Mouse (Mus musculus) heart, postnatal 0 days (tissue): ENCODE data around the gene Gab1. TPM values are rescaled to one million over a fixed set of nuclear protein-coding genes. Genes with fewer than 3 reads are reported as not detected.

Experiments
- ATAC-seq: fragments of 200-750 bp; cut with Nextera tagmentation; 2 replicates; pipeline ENCODE4 v1.8.0; 2017; ENCODE audit warnings: low read depth, moderate number of reproducible peaks, moderate library complexity; ENCODE audit not compliant: insufficient read depth
- DNase-seq: peaks from one replicate; pipeline ENCODE4 v3.0.0-alpha.2; 2016; ENCODE audit warnings: low spot score
- H3K27ac ChIP-seq: fragments of 300-500 bp; sonication (generic); 2 replicates; pipeline ENCODE4 v1.5.1; 2014; ENCODE audit warnings: low read depth, mild to moderate bottlenecking
- H3K27me3 ChIP-seq: fragments of 300-500 bp; sonication (generic); 2 replicates; pipeline ENCODE4 v1.6.1; 2014; ENCODE audit warnings: low read length, mixed read lengths; ENCODE audit not compliant: control insufficient read depth, insufficient read depth
- H3K36me3 ChIP-seq: fragments of 300-500 bp; sonication (generic); replicated peaks from 2 replicates; pipeline ENCODE4 v1.6.1; 2014; ENCODE audit warnings: low read length, mixed read lengths; ENCODE audit not compliant: control insufficient read depth, insufficient read depth
- H3K4me1 ChIP-seq: fragments of 300-500 bp; sonication (generic); 2 replicates; pipeline ENCODE4 v1.6.1; 2014; ENCODE audit warnings: antibody characterized with exemption; ENCODE audit not compliant: control insufficient read depth, insufficient read depth
- H3K4me2 ChIP-seq: fragments of 300-500 bp; sonication (generic); 2 replicates; pipeline ENCODE4 v1.6.1; 2014; ENCODE audit warnings: low read depth, mild to moderate bottlenecking, low read length, moderate library complexity
- H3K4me3 ChIP-seq: fragments of 300-500 bp; sonication (generic); 2 replicates; pipeline ENCODE4 v1.5.1; 2014; ENCODE audit warnings: low read depth, low read length
- H3K9ac ChIP-seq: fragments of 300-500 bp; sonication (generic); replicated peaks from 2 replicates; pipeline ENCODE4 v1.6.1; 2014; ENCODE audit warnings: low read depth, low read length, mixed read lengths
- H3K9me3 ChIP-seq: fragments of 300-500 bp; sonication (generic); replicated peaks from 2 replicates; pipeline ENCODE4 v1.6.1; 2016; ENCODE audit warnings: low read length; ENCODE audit not compliant: control insufficient read depth
- CTCF ChIP-seq: IDR thresholded peaks from 2 replicates; pipeline ENCODE4 v1.5.1; 2016; ENCODE audit warnings: antibody characterized with exemption, control low read depth, low read depth
- EP300 ChIP-seq: IDR thresholded peaks from 2 replicates; pipeline ENCODE4 v1.6.1; 2016; ENCODE audit warnings: antibody characterized with exemption, low read depth
- WGBS: fragments of 180-500 bp; shearing (Covaris S2); extraction: QIAGEN DNeasy Blood & Tissue Kit; methylation state at CpG from one replicate; pipeline ENCODE4 v1.1.7; 2014; 5-methylcytosine and 5-hydroxymethylcytosine counted together
- polyA plus RNA-seq: library from polyadenylated mRNA; unstranded; fragments of >200 nt; fragmentation: Nextera tagmentation; extraction: Ambion mirVana; gene quantifications from 2 replicates; pipeline ENCODE4 v1.2.1, GENCODE M21; 2015
- total RNA-seq: library from RNA; depleted of rRNA; stranded (reverse); fragments of >200 nt; gene quantifications from 2 replicates; pipeline ENCODE4 v1.2.3, GENCODE M21; 2014; ENCODE audit warnings: low replicate concordance

Gene Gab1
- total and polyA plus RNA-seq, 2 experiments from 2014 or later = 18.8 to 54.0 TPM

- Histone ChIP-seq H3K9me3 (no peaks in the 10 kb centered on the region), H3K4me1 (peaks cover 65% of the 10 kb centered on the region), H3K4me3 (no peak overlapping the region), H3K27ac (no peak overlapping the region), H3K27me3 (no peaks in the 10 kb centered on the region), H3K36me3 (no peaks in the 10 kb centered on the region), H3K9ac (no peak overlapping the region), H3K4me2 (no peak overlapping the region)
- no peak for TF ChIP-seq CTCF
- no peak for TF ChIP-seq EP300
- ATAC-seq = no peak
- DNase-seq = no peak
- WGBS = 62% methylated on average over 4 of the region's 4 CpGs
These were observed 30.3 kb downstream of the Gab1 start for GRCm38 (mm10) chr8:80850013-80850412.

DNA sequence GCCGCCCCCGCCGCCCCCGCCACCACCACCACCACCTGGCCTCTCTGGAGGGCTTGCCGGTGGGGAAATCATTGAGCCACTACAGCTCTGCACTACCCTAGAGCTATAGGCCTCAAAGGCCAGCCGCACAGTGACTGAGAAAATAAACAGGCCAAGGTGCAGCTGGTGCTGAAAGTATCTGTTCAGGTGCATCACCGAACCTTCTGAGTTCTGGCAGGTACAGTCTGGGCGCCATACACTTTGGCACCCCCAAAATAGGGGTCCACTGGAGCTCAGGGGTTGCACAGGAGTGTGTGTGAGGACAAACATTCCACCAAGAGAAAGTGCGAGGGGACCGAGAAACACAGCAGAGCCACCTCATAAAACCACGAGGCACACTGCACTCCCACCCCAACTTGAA, 31.7 kb downstream of the Gab1 start:
- DNase-seq = no peak
- peaks cover 73% of the 10 kb centered on the region for H3K4me1 ChIP-seq
- peak overlapping the region; percentile 41; the same call in 1 of the 2 replicates for H3K4me2 ChIP-seq
- H3K36me3 ChIP-seq = no peaks in the 10 kb centered on the region
- no peak for ATAC-seq
- 68% methylated on average over 11 of the region's 11 CpGs for whole genome bisulfite sequencing
- H3K9ac ChIP-seq = peak overlapping the region; percentile 27
- TF ChIP-seq EP300 (no peak), CTCF (no peak)
- H3K4me3 ChIP-seq = no peak overlapping the region
- no peaks in the 10 kb centered on the region for H3K27me3 ChIP-seq
- H3K9me3 ChIP-seq = no peaks in the 10 kb centered on the region
- H3K27ac ChIP-seq = peak overlapping the region; percentile 88

- WGBS = 10% methylated on average over 9 of the region's 9 CpGs
- peak; percentile 49 for ATAC-seq
- peak overlapping the region; percentile 27 for H3K9ac ChIP-seq
- H3K36me3 ChIP-seq = no peaks in the 10 kb centered on the region
- H3K9me3 ChIP-seq = no peaks in the 10 kb centered on the region
- H3K4me3 ChIP-seq = 0 out of 2 replicates have a peak overlapping the region, but pooled peaks have one; percentile 2
- peak overlapping the region; percentile 41 for H3K4me2 ChIP-seq
- TF ChIP-seq CTCF = no peak
- no peak for TF ChIP-seq EP300
- DNase-seq = peak; percentile 80
- peaks cover 71% of the 10 kb centered on the region for H3K4me1 ChIP-seq
- no peaks in the 10 kb centered on the region for H3K27me3 ChIP-seq
- peak overlapping the region; percentile 88 for H3K27ac ChIP-seq
These were observed 32.4 kb downstream of the Gab1 start for GRCm38 (mm10) chr8:80847912-80848311.

DNA sequence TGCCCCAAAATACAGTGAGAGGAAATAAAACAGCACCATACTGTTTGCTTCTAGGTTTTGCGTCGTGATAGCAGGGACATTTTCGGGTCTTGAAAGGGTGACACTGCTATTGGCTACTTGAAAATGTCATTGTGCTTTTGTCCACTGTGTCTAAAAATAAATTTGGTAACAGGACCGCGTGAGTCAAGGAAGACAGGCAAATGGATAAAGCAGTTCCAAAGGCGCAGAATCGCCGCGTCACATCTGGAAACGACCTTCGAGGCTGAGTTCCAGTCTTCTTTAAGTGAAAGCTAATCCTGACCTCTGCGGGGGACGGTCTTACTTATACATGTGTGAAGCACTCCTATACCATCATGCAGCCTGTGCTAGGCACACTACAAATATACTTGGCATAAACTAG, 35.0 kb downstream of the Gab1 start:
- no peaks in the 10 kb centered on the region for H3K36me3 ChIP-seq
- peaks cover 71% of the 10 kb centered on the region for H3K4me1 ChIP-seq
- DNase-seq = peak; percentile 83
- no peak overlapping the region for H3K9ac ChIP-seq
- ATAC-seq = peak; percentile 36; the same call in 1 of the 2 replicates
- H3K27me3 ChIP-seq = no peaks in the 10 kb centered on the region
- peak overlapping the region; percentile 88 for H3K27ac ChIP-seq
- H3K4me3 ChIP-seq = no peak overlapping the region
- TF ChIP-seq EP300 (0 out of 2 replicates have a peak, but pooled peaks have one; percentile 51), CTCF (no peak)
- peak overlapping the region; percentile 20; the same call in 1 of the 2 replicates for H3K4me2 ChIP-seq
- no peaks in the 10 kb centered on the region for H3K9me3 ChIP-seq
- 31% methylated on average over 13 of the region's 13 CpGs for WGBS

DNA sequence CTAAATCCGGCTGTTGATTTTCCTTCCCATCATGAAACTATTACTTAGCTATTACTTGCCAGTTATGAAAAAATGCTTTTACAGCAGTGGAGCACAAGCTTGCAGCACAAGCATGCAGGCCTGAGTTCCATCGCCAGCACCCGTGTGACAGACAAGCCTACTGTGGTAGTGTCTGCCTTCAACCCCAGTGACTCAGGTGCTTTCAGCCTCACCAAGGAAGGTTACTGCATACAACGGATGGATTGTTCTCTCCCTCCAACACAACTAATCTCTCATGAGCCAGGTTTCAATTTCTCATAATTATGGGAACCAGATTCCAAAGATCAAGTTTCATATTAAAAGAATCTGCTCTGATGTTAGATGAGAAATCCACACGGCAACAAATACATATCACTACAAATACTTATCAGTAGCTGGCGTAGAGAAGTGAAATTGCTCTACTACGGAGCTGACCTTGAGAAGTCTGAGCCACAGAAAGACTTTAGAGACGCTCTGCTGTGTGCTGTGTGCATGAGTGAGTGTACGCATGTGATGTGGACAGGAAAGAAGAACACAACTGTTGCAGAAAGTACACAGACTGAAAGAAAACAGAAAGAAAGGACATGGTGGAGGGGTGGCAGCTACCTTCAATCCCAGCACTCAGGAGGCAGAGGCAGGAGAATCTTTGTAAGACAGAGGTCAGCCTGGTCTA, 36.4 kb downstream of the Gab1 start:
- ATAC-seq (no peak), DNase-seq (no peak)
- Histone ChIP-seq H3K9me3 (no peaks in the 10 kb centered on the region), H3K27ac (peak overlapping the region; percentile 88), H3K4me2 (no peak overlapping the region), H3K4me3 (no peak overlapping the region), H3K27me3 (no peaks in the 10 kb centered on the region), H3K36me3 (no peaks in the 10 kb centered on the region), H3K4me1 (peaks cover 64% of the 10 kb centered on the region), H3K9ac (no peak overlapping the region)
- TF ChIP-seq CTCF (no peak), EP300 (no peak)
- 32% methylated on average over 9 of the region's 9 CpGs for WGBS

DNA sequence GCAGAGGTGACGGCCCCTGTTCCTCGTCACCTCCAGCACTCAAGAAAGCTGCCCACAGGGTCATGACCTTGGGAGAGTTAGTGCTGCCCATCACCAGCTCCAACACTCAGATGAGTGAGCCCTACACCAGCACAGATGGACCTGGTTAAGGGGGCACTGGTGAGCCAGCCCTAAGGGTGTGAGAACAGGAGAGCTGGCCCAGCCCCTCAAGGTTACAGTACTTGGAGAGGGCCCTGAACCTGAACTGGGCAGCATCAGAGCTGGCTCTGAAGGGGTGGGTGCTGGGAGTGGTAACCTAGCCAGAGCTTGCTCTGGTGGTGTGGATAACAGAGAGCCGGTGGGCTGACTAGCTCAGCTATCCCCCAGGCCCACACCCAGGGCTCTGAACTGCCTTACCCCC, 37.8 kb downstream of the Gab1 start:
- ATAC-seq (0 out of 2 replicates have a peak, but pooled peaks have one; percentile 6), DNase-seq (no peak)
- no peak overlapping the region for H3K4me3 ChIP-seq
- H3K4me1 ChIP-seq = peaks cover 66% of the 10 kb centered on the region
- WGBS = 72% methylated on average over 3 of the region's 3 CpGs
- peak overlapping the region; percentile 61 for H3K27ac ChIP-seq
- H3K9ac ChIP-seq = no peak overlapping the region
- H3K36me3 ChIP-seq = no peaks in the 10 kb centered on the region
- TF ChIP-seq EP300 = no peak
- no peak for TF ChIP-seq CTCF
- H3K9me3 ChIP-seq = no peaks in the 10 kb centered on the region
- no peaks in the 10 kb centered on the region for H3K27me3 ChIP-seq
- no peak overlapping the region for H3K4me2 ChIP-seq
